Mouse (Mus musculus) stomach, embryonic 14.5 days (tissue): Measurements from ENCODE around the gene H1foo. TPM values are rescaled to one million over a fixed set of nuclear protein-coding genes. Genes with fewer than 3 reads are reported as not detected.

Experiments used
- ATAC-seq: fragments of 200-750 bp; cut with Nextera tagmentation; 2 replicates; pipeline ENCODE4 v1.8.0; 2017; ENCODE audit warnings: low read depth, moderate TSS enrichment; ENCODE audit not compliant: insufficient number of reproducible peaks, insufficient read depth, low FRiP score
- H3K27ac ChIP-seq: fragments of 300-500 bp; sonication (generic); 2 replicates; pipeline ENCODE4 v1.5.1; 2014; ENCODE audit warnings: mild to moderate bottlenecking, low read length, moderate library complexity, mixed read lengths
- H3K27me3 ChIP-seq: fragments of 300-500 bp; sonication (generic); 2 replicates; pipeline ENCODE4 v1.6.1; 2014; ENCODE audit warnings: low read length, control low read depth, mixed read lengths; ENCODE audit not compliant: control insufficient read depth, insufficient read depth
- H3K36me3 ChIP-seq: fragments of 300-500 bp; sonication (generic); 2 replicates; pipeline ENCODE4 v1.6.1; 2014; ENCODE audit warnings: mild to moderate bottlenecking, control low read depth, low read length, moderate library complexity, mixed read lengths; ENCODE audit not compliant: control insufficient read depth, insufficient read depth
- H3K4me1 ChIP-seq: fragments of 300-500 bp; sonication (generic); 2 replicates; pipeline ENCODE4 v1.6.1; 2014; ENCODE audit warnings: low read length, control low read depth, mixed read lengths; ENCODE audit not compliant: control insufficient read depth, insufficient read depth
- H3K4me2 ChIP-seq: fragments of 300-500 bp; sonication (generic); replicated peaks from 2 replicates; pipeline ENCODE4 v1.6.1; 2014; ENCODE audit warnings: low read depth, low read length, control low read depth
- H3K4me3 ChIP-seq: fragments of 300-500 bp; sonication (generic); 2 replicates; pipeline ENCODE4 v1.5.1; 2014; ENCODE audit warnings: low read depth, low read length, control low read depth
- H3K9ac ChIP-seq: fragments of 300-500 bp; sonication (generic); replicated peaks from 2 replicates; pipeline ENCODE4 v1.6.1; 2014; ENCODE audit warnings: low read depth, mild to moderate bottlenecking, control low read depth, low read length, moderate library complexity, mixed read lengths
- H3K9me3 ChIP-seq: fragments of 300-500 bp; sonication (generic); 2 replicates; pipeline ENCODE4 v1.6.1; 2016; ENCODE audit warnings: low read depth, low read length, control low read depth; ENCODE audit not compliant: control insufficient read depth
- WGBS: fragments of 180-500 bp; shearing (Covaris S2); extraction: QIAGEN DNeasy Blood & Tissue Kit; methylation state at CpG from one replicate; pipeline ENCODE4 v1.1.7; 2014; 5-methylcytosine and 5-hydroxymethylcytosine counted together
- polyA plus RNA-seq: library from polyadenylated mRNA; unstranded; fragments of >200 nt; fragmentation: Nextera tagmentation; extraction: Ambion mirVana; gene quantifications from 2 replicates; pipeline ENCODE4 v1.2.1, GENCODE M21; 2014

The H1foo gene
- polyA plus RNA-seq = not detected in 2 replicates

GRCm38 (mm10) chr6:115944638-115945037 lies at the start of gene H1foo:
Gene H1foo (plus strand): TSS chr6:115944938.
- Histone ChIP-seq H3K4me1 (peaks cover 11% of the 10 kb centered on the region; the same call in 1 of the 2 replicates), H3K27me3 (no peaks in the 10 kb centered on the region), H3K9me3 (no peaks in the 10 kb centered on the region), H3K36me3 (no peaks in the 10 kb centered on the region), H3K27ac (no peak within 1 kb of the TSS), H3K4me2 (no peak within 1 kb of the TSS), H3K9ac (no peak within 1 kb of the TSS), H3K4me3 (no peak within 1 kb of the TSS)
- no peak for ATAC-seq
- 82% methylated on average over 5 of the region's 5 CpGs for WGBS

- Histone ChIP-seq H3K27me3 (no peaks in the 10 kb centered on the region), H3K4me3 (no peak overlapping the region), H3K36me3 (peaks cover 3% of the 10 kb centered on the region), H3K27ac (no peak overlapping the region), H3K9ac (no peak overlapping the region), H3K9me3 (no peaks in the 10 kb centered on the region), H3K4me2 (no peak overlapping the region), H3K4me1 (peaks cover 9% of the 10 kb centered on the region)
- whole genome bisulfite sequencing = 59% methylated on average over 1 of the region's 1 CpGs
- no peak for ATAC-seq
Measured at GRCm38 (mm10) chr6:115896346-115896745, 48.4 kb upstream of the H1foo start.

- no peak overlapping the region for H3K4me3 ChIP-seq
- no peak overlapping the region for H3K4me2 ChIP-seq
- H3K36me3 ChIP-seq = peaks cover 3% of the 10 kb centered on the region
- ATAC-seq = no peak
- no peak overlapping the region for H3K9ac ChIP-seq
- H3K9me3 ChIP-seq = no peaks in the 10 kb centered on the region
- H3K4me1 ChIP-seq = peaks cover 2% of the 10 kb centered on the region; the same call in 1 of the 2 replicates
- no peak overlapping the region for H3K27ac ChIP-seq
- WGBS = 80% methylated on average over 4 of the region's 4 CpGs
- H3K27me3 ChIP-seq = no peaks in the 10 kb centered on the region
Measured at GRCm38 (mm10) chr6:115897117-115897516, 47.6 kb upstream of the H1foo start.

GRCm38 (mm10) chr6:115897926-115898520 lies 46.7 kb upstream of the H1foo start:
- 82% methylated on average over 7 of the region's 7 CpGs for WGBS
- Histone ChIP-seq H3K27me3 (no peaks in the 10 kb centered on the region), H3K27ac (no peak overlapping the region), H3K36me3 (peaks cover 6% of the 10 kb centered on the region), H3K9me3 (no peaks in the 10 kb centered on the region), H3K9ac (no peak overlapping the region), H3K4me2 (no peak overlapping the region), H3K4me3 (no peak overlapping the region), H3K4me1 (no peaks in the 10 kb centered on the region)
- ATAC-seq = no peak

- Histone ChIP-seq H3K36me3 (peaks cover 3% of the 10 kb centered on the region), H3K4me3 (no peak overlapping the region), H3K4me2 (no peak overlapping the region), H3K27me3 (no peaks in the 10 kb centered on the region), H3K27ac (peak overlapping the region; percentile 45; the same call in 1 of the 2 replicates), H3K9ac (no peak overlapping the region), H3K9me3 (no peaks in the 10 kb centered on the region), H3K4me1 (no peaks in the 10 kb centered on the region)
- 0 out of 2 replicates have a peak, but pooled peaks have one; percentile 46 for ATAC-seq
- WGBS = 21% methylated on average over 3 of the region's 3 CpGs
Measured at GRCm38 (mm10) chr6:115901062-115901461, 43.7 kb upstream of the H1foo start.

- H3K9me3 ChIP-seq = no peaks in the 10 kb centered on the region
- no peak overlapping the region for H3K4me2 ChIP-seq
- no peaks in the 10 kb centered on the region for H3K27me3 ChIP-seq
- ATAC-seq = no peak
- WGBS = 83% methylated on average over 8 of the region's 8 CpGs
- no peaks in the 10 kb centered on the region for H3K4me1 ChIP-seq
- H3K36me3 ChIP-seq = peaks cover 3% of the 10 kb centered on the region
- H3K4me3 ChIP-seq = no peak overlapping the region
- H3K27ac ChIP-seq = peak overlapping the region; percentile 45; the same call in 1 of the 2 replicates
- no peak overlapping the region for H3K9ac ChIP-seq
Measured at GRCm38 (mm10) chr6:115901489-115901931, 43.2 kb upstream of the H1foo start.

- Histone ChIP-seq H3K36me3 (peaks cover 7% of the 10 kb centered on the region), H3K4me3 (no peak overlapping the region), H3K9ac (no peak overlapping the region), H3K4me1 (no peaks in the 10 kb centered on the region), H3K27me3 (no peaks in the 10 kb centered on the region), H3K27ac (no peak overlapping the region), H3K4me2 (no peak overlapping the region), H3K9me3 (no peaks in the 10 kb centered on the region)
- 73% methylated on average over 3 of the region's 3 CpGs for WGBS
- no peak for ATAC-seq
Measured at GRCm38 (mm10) chr6:115902545-115902944, 42.2 kb upstream of the H1foo start.

- no peaks in the 10 kb centered on the region for H3K9me3 ChIP-seq
- H3K4me3 ChIP-seq = no peak overlapping the region
- H3K27me3 ChIP-seq = no peaks in the 10 kb centered on the region
- H3K27ac ChIP-seq = no peak overlapping the region
- no peak for ATAC-seq
- peaks cover 9% of the 10 kb centered on the region; the same call in 1 of the 2 replicates for H3K36me3 ChIP-seq
- no peak overlapping the region for H3K9ac ChIP-seq
- WGBS = 86% methylated on average over 6 of the region's 6 CpGs
- H3K4me1 ChIP-seq = no peaks in the 10 kb centered on the region
- H3K4me2 ChIP-seq = no peak overlapping the region
Measured at GRCm38 (mm10) chr6:115905568-115905967, 39.2 kb upstream of the H1foo start.

GRCm38 (mm10) chr6:115906455-115906854 lies 38.3 kb upstream of the H1foo start:
- Histone ChIP-seq H3K4me2 (no peak overlapping the region), H3K9me3 (no peaks in the 10 kb centered on the region), H3K27ac (no peak overlapping the region), H3K36me3 (peaks cover 12% of the 10 kb centered on the region; the same call in 1 of the 2 replicates), H3K4me1 (no peaks in the 10 kb centered on the region), H3K4me3 (no peak overlapping the region), H3K9ac (no peak overlapping the region), H3K27me3 (no peaks in the 10 kb centered on the region)
- no peak for ATAC-seq
- 82% methylated on average over 1 of the region's 1 CpGs for WGBS
